Mouse (Mus musculus): ENCODE data around the gene Ankrd36.
"Not testable (repeated sequence)": the region's sequence is repeated elsewhere in the genome, so short reads cannot be mapped to it uniquely, and the experiment has no call there.

The Ankrd36 gene

DNA sequence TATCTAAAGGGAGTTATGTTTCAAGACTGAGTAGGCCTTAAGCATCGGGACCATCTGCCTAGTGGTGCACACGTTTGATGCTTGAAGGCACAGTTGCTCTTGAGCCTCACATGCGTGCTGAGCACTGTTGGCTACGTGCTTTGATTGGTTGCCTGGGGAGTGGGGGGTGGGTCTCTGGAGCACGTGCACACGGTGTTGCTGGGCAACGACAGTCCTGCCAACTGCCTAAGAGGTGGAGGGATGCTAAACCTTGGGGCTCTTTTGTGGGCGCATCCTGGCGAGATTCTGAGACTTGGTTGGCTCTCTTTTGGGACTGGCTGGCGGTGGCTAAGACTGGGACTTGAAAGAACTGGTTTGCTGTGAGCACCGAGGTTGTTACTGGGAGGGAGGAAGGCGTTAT, at the start of gene Ankrd36:
Gene Ankrd36, plus strand, starts transcription at position 211 of the 400 bp plus-strand sequence.
- no peak for DNase-seq

DNA sequence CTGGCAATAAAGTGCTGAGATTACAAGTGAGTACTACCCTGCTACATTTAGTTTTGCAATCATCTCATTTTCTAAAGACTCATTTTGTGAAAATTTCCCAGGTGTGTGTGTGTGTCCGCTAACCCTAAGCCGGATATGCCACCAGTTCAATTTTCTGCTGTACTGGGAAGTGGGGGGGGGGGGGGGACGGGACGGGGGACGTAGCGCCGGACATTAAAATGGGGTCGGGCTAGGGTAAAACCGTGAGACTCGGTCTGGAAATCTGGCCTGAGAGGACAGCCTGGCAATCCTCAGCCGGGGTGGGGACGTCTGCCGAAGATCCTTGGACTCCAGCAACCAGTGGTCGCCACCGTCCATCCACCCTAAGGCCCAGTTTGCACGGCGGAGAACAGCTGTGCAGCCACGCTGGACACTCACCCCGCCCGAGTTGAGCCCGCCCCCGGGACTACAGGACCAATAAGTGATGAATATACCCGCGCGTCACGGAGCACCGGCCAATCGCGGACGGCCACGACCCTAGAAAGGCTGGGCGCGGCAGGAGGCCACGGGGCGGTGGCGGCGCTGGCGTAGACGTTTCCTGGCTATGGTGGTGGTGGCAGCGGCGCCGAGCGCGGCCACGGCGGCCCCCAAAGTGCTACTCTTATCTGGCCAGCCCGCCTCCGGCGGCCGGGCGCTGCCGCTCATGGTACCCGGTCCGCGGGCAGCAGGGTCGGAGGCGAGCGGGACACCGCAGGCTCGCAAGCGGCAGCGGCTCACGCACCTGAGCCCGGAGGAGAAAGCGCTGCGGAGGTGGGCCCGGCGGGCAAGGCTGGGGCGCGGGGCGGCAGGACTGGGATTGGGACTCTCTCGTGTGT, 48.8 kb upstream of the Ankrd36 start, which contains the start of gene Xbp1:
Gene Xbp1, plus strand, starts transcription at position 248 of the 854 bp plus-strand sequence.
- DNase-seq, result peak; percentile 99

DNA sequence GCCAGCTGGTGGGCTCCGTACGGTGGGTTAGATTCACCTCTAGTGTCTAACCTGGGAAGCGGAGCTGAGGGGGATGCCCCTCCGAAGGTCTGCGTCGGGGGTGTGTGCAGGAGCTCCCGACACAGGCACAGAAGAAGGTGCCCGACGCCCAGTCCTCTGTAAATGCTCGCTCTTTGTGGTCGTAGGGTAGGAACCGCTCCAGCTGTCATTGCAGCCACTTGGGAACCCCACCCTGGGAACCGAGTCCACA, 48.3 kb upstream of the Ankrd36 start:
- DNase-seq, result no peak

DNA sequence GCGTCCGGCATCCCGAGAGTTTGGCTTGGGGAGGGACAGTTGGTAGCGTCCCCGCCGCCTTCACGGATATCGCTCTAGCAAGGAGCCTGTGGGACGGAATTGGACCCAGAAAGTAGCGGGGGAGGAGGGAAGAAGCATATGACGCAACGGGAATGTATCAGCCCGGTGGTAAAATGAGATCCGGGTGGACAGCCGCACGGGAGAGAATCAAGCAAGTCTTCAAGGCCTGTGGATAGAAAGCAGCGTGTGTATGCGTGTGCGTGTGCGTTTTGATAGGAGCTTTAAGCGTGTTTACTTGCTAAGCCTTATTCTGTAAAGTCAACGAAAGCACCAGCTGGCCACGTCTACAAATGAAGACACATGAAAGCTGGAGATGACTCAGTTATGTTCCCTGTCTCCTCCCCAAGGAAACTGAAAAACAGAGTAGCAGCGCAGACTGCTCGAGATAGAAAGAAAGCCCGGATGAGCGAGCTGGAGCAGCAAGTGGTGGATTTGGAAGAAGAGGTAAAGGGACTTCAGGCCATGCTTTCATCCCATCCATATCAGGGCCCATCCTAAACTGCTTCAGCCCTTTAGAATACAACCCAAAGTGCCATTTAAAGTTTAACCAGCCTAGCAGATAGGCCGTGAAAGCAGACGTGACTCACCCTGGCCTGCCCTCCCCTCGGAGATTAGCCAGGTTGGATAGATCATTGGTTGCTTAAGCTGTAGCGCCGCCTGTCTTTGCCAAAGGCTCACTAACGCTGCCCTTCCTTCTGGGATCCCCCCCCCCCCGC, 47.8 kb upstream of the Ankrd36 start:
- DNase-seq, result peak; percentile 90

DNA sequence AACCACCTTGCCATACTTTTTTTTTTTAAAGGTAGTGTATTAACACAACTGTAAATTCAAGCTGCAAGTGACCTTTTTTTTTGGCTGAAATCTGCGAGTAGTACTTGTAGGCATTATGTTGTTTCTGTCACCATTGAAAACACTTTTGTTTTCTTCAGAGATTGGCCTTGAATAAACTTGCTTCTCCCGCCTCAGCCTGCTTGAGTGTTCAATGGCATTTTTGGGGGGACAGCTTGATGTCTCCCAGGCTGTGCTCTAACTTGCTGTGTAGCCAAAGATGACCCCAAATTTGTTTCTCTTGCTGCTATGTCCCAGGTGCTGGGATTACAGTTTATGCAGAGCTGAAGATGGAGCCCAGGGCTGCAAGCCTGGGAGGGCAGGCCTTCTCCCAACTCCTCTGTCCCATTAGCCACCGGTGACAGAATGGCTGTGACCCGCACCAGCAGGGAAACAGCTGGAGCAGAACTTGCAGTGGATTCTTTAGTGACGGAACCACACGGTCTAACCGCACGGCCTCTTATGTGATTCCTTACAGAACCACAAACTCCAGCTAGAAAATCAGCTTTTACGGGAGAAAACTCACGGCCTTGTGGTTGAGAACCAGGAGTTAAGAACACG, 46.6 kb upstream of the Ankrd36 start:
- DNase-seq, result no peak

DNA sequence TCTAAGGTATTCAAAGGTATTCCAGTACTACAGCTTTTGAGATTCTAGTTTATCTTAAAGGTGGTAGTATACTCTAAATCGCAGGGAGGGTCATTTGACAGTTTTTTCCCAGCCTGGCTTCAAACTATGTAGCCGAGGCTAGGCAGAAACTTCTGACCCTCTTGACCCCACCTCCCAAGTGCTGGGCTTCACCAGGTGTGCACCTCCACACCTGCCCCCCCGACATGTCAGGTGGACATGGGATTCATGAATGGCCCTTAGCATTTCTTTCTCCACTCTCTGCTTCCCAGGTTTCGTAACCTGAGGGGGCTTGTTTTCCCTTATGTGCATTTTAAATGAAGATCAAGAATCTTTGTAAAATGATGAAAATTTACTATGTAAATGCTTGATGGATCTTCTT, 44.1 kb upstream of the Ankrd36 start:
- DNase-seq, result no peak

DNA sequence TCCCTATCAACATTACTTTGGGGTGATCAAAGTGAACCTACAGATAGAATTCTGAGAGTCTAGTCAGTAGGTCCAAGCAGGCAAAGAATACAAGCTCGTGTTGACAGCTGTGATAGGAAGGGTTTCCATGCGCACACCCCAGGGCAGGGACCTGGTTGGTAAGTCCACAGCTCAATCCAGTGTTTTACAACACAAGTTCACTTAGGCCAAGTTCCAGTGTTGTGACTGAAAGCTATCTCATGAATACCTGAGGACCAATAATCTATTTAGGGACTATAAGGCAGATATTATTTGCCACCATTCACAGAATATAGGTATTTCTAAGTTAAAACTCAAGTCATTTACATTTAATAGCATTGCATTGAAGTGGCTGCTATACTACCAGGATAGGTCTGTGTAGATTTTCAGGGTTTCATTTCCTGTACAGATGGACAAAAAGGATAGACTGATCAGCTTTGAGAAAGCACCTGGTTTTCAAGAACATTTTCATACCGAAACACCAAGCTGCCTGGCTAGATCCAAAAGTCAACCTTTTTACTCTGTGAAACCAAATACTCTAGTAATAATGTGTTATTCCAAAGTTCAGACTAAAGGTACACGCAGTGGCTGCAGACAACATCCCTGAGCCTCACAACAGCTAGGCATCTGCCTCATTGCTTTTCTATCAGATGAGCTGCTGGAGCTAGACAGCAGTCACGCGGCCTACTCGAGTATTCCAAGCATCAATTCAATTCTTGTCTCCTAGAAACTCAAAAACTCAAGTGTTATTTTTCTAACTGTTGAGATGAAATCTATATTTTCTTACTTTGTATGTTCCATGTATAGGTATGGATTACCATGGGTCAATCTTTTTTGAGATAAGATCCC, 42.7 kb upstream of the Ankrd36 start:
- DNase-seq, result no peak

DNA sequence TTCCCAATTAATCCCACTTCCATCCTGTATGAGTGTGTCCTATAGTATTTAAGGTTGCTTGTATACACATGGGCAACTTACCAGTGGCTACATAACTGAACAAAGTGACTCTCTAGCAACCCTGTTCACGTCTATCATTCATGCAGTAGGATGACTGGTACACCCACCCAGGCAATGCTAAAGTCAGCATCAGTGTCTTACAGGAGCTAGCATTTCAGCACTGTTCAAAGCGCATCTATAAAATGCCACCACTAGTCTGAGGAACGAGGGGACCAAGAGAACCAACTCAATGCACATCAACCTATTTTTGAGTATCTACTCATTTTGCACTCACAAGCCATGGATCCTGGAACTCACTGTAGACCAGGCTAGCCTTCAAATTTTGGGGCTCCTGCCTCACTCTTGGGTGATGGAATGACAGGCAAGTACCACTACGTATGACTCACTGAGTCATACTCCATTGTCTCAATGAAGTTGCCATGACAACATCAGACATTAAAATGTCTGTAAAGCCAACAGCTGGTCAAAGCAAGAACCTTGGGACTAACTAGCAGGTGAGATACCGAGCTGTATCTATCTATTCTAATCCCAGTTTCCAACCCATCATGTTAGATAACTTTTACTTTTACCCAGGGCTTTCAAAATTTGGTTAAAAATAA, 41.5 kb upstream of the Ankrd36 start:
- no peak for DNase-seq

DNA sequence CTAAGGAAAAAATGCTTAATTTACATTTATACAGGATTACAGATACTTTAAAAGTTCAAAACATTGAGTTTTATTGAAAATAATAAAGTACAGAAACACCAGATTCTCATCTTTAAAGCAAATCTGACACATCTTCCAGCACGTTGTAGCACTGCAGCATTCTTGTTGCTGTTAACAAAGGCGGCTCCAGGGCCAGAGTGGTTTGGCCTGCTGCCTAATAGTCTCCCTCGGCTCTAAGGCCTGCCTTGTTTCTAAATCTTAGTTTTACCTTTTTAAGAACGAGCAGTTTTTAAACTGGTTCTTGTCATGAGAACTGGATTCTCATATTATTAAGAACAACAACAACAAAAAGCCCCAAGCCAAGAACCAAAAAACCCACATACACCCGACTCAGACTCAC, 40.6 kb upstream of the Ankrd36 start:
- DNase-seq, result no peak

DNA sequence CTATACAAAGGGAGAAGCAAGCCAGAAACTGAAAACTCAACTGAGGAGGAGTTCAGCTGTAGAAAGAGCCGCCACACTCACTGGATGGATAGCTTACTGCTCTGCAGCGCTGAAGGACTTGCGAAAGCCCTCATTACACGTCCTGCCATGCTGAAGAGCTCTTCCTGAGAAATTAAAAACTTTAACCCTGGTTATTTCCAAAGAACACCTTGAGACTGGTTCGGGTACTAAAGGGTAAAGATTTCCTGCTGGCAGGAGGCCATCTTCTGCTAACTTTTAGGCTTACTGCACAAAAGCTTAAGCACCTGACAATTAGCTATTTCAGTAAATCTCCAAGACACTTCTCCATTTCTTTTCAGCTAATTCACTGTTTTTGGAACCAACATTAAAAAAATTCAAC, 39.3 kb upstream of the Ankrd36 start:
- no peak for DNase-seq

DNA sequence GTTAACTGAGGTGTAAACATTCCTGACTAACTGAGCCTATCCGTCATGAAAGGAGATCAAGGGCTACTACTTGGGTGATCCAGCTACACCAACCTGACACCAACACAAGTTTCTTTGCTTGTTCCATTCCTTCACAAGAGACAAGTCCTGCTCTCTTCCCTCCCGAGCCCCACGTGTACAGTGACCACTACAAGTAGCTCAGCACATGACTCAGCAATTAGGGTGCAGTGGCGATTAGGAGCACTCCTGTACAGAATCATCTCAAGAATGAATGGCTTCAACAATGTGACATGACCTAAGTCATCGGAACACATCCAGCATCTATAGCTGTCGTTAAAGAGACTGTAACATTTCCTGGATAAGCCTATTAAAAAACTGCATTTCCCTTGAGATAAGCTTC, 38.8 kb upstream of the Ankrd36 start:
- no peak for DNase-seq

DNA sequence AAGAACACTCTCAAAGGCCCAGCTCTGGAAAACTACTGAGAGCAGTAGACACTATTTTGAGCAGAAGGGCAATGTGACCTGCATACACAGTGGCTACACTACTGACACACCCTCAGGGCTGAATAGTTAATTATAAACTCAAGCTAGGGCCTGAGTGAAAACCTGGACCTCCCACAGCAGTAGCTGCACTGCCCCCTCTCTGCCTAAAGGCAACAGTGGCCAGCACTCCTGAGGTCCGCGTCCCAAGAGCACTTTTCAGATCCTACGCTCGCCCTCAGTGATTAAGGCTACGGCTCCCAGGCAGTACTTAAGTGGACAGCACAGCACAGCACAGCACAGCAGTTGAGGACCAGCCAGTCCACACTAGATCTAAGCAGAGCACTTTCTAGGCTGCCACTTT, 36.4 kb upstream of the Ankrd36 start:
- no peak for DNase-seq

DNA sequence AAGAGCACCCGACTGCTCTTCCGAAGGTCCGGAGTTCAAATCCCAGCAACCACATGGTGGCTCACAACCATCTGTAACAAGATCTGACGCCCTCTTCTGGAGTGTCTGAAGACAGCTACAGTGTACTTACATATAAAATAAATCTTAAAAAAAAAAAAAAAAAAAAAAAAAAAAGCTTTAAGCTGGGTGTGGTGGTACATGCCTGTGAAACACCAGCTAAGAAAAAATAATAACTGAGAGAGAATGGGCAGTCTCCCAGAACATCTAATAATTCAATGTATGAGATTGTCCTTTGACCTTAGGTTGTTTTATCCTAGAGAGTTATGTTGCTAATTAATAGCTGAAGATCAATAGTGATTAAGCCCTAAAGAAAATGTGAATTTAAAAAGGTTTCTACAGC, 32.0 kb upstream of the Ankrd36 start:
- DNase-seq, result not testable (repeated sequence)

DNA sequence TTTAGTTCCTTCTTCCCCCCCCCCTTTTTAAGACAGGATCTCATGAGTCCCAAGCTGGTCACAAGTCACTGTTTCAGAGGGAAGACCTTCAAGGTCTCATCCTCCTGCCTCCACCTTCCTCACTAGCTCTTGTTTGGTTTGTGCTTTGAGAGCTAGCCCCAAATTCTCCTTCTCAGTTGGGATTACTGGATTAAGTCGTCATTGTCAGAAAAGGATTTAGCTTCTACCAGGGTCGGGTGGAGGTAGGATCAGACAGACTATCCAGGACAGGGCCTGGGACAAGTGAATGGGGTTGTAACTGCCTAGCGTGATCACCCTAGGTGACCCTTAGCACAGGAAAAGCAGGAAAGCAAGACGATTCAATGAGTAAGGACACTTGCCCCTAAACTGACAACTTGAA, 29.2 kb upstream of the Ankrd36 start:
- no peak for DNase-seq

DNA sequence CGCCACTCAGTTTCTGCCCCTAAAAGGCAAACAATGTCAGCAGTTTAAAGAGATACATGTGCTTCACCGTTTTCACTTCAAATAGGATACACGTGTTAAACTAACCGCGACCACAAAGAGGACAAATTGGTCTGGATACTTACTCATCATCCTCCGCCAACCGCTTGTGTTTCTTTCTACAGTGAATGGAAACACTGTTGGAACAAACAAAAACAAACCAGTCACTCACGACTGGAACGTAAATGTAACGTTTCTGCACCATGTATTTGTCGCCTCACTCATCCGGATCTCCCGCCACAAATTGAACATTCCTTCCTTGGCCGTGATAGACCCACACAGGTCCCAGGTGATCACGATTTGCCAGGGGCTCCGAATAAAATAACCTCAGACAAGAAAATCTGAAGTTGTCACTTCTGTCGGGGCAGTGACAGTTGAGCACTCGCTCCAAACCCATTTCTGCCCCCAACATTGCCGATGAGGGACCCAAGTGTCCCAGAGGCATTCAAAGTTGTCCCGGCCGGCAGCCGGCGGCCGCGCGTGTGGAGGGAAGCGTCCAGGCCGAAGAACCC, 28.2 kb upstream of the Ankrd36 start:
- DNase-seq, result no peak

DNA sequence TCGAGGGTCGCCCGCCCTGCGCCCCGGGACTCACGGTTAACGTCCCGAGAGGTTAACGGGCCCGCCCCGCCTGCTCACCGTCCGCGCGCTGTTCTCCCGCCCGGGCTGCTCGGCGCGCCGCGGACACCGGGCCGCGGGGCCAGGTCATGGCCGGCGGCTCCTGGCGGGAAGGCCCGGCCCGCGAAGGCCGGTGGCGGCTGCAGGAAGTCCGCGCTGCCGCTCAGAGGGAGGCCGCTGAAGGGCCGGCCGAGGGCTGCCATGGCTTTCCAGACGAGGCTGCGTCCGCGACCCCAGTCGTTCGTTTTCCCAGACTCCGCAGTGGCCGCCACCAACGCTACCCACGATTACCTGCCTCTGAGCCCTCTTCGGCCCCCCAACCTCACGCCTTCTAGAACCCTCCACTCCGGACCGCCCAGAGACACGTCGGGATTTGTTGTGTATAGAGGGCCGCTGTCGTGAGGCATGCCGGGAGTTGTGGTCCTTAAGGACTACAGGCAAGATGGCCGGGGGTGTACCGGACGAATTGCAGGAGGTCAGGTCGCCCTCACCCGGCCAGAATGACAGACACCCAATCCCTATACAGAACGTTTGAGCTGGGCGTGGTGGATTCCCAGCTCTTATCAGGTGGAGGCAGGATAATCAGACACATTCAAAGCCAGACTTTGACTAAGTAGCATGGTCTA, 27.5 kb upstream of the Ankrd36 start, which contains the start of gene Ccdc117:
Gene Ccdc117, minus strand, starts transcription at position 389 of the 683 bp plus-strand sequence.
- DNase-seq, result peak; percentile 96

DNA sequence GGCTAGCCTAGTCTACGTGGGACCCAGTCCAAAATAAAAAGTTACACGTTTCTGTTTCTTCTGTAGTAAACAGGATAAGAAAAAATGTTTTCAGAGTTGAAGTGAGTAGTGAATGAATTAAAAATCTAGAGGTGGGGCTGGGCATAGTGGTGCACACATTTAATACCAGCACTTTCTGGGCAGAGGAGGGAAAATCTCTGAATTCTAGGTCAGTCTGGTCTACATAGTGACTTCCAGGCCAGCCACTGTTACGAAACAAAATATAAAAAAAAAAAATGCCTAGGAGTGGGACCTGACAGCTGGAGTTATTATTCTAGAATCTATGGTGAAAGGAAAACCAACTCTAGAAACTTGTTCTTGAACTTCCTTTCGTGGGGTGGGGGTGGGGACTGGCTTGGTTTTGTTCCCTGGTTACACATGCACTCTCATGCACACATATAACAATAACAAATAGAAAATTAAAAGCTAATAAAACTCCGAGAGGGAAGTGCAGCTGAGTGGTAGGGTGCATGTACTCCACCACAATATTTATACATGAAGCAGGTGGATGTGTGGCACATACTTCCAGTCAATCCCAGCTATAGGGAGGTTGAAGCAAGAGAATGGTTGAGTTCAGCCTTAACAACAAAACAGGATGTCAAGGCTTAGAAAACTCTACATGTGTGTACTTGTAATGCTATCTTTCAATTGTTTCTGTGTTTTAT, 26.9 kb upstream of the Ankrd36 start:
- DNase-seq, result no peak

DNA sequence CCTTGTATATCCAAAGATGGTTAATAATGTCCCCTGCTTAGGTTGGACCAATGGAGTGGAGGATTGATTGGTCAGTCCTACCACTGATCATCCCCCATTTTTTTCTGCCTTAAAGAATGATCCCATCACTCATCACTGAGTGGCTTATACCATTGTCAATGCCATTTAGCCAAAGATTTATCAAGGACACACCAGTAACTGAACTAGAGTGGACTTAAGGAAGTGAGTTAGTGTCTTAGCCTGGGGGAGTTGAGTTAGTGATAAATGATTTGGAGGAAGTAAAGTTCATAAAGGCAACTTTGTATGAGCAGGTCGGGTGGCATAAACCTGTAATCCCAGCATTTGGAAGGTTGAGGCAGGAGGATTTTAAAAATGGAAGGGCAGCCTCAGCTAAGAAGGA, 26.2 kb upstream of the Ankrd36 start:
- DNase-seq, result no peak

DNA sequence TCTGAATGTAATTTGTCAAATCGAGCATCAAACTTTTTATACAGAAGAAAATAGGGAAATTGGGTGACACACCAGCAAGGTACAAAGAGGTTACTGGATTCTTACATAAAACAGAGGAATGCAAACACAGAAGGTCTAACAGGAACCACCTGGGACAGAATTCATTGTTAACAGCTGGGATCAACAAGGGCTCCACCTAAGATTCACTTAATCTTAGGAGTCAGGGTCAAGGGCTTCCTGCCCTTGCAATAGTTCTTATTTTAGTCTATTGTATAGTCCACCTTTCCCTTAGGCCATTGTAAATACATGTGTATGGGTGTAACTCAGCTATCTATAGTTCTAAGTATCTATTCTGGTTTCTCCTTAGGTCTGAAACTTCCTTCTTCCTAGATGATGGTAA, 24.8 kb upstream of the Ankrd36 start:
- DNase-seq, result not testable (repeated sequence)

DNA sequence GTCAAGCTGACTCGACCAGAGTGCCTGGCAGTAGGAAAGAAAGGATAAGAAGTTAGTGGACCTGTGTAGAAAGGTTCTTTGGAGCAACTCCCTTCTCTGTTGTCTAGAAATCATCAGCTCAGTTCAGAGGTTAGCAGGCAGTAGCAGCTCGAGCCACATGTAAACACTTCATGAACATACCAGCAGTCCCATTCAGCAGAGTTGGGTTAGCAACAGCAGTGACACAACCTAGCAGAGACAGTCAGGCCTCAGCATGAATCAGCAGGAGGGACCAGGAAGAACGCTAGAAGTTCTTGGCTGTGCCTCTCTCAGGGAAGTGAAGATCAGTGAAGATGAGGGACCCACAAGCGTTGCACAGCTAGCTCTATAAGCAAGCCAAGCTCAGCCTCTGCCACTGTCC, 24.0 kb upstream of the Ankrd36 start:
- DNase-seq, result no peak

DNA sequence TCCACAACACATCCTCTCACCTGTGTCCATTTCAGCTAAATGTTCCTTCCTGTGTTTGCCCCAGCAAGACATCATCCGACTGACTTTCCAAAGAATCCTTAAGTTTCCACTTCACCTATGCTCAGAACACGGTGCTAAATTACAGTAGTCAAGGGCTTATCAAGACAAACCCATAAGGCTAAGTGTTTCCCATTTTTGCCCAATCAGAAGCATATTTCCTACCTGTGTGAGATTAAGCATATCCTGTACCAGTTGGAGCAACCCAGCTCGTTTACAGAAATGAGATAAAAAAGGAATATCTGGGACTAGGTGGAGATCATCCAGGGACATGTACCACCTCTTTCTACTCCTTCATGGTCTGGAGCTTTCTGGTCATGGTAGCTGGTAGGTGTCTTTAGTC, 22.8 kb upstream of the Ankrd36 start:
- no peak for DNase-seq
